Mouse (Mus musculus): ENCODE data around the gene P4htm. TPM values are rescaled to one million over a fixed set of nuclear protein-coding genes. Genes with fewer than 3 reads are reported as not detected.
A peak's percentile ranks its signal among the peaks of the same experiment; 100 is the strongest.

P4htm gene
- total RNA-seq, 2 experiments from 2014 or later = 12.7 to 15.1 TPM

DNA sequence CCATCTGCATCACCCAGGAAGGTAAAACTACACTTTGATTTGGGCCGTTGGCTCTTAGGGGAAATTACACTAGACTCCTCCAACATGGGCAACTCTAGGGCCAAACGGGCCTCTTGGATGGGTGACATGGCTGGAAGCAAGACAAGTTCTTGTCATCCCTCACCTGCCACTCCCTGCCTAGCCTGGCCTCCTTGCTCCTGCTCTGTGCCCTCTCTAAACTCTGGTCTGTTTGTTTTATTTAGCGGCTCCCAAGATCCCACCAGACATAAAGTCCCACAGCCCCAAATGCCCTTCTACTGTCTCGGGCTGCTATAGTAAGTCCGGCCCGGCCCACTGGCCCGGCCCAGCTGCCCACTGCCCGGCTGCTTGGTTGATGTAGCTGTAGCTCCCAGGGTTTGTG lies 33.8 kb downstream of the P4htm start:
- intact Hi-C loops (cut with DNase I) = no loop called here
- no peak for DNase-seq

DNA sequence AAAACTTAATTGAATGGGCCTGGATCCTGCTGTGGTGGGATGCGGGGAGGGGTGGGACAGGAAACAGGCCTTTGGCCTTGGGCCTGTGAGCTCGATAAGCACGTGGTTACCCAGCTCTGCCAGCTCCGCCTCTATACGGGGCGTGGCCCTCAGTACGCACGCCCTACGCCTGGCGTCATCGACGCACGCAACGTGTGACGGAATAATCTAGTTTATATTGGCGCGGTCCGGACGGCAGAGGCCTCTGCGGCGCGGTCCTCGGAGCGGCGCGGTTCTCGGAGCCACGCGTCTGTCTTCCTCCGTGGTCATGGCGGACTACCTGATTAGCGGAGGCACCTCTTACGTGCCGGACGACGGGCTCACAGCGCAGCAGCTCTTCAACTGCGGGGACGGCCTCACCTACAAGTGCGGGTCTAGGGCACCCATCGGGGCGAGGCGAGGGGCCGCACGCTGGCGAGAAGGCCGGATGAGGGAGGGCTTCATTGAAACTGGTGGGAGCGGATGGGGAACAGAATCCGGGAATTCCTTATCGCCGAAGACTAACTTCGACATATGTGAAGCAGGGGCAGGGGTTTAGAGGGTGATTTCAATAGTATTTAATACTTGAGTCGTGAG lies 37.1 kb downstream of the P4htm start, which contains the start of gene Impdh2:
Gene Impdh2, plus strand, starts transcription at position 60 of the 615 bp plus-strand sequence.
- intact Hi-C loops (cut with DNase I) = no loop called here
- peak; percentile 98 for DNase-seq

DNA sequence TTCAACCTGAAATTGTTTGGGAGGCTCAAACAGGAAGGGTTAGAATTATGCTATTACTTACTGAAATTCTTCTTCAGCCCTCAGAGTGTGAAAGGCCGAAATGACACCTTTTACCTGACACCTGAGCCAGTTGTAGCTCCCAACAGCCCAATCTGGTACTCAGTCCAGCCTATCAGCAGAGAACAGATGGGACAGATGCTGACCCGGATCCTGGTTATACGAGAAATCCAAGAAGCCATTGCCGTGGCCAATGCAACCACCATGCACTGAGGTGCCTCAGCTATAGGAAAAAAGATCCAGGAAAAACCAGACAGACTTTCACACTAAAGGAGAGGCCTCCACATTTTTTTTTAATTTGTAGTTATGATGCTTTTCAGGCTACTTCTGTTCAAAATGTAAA lies 38.3 kb downstream of the P4htm start:
- DNase-seq = no peak
- intact Hi-C loops (cut with DNase I) = loop anchor here (5.0 kb wide), 1 partner anchor 42 kb away; the partner anchor contains the start of gene Qrich1

DNA sequence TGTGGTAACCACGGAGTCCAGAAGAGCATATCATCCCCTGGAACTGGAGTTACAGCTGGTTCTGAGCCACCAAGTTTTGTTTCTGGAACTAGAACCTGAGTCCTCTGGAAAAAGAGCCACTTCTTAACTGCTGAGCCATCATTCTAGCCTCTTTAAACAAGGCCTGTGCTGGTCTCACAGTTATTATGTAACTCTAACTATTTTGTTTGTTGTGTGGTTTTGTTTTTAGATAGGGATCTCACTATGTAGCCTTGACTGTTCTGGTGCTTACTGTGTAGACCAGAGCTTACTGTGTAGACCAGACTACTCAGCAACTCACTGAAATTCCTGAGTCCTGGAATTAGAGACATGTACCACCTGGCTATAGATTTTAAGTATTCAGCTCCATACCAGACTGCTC lies 50.6 kb downstream of the P4htm start:
- DNase-seq = no peak
- intact Hi-C loops (cut with DNase I) = no loop called here

DNA sequence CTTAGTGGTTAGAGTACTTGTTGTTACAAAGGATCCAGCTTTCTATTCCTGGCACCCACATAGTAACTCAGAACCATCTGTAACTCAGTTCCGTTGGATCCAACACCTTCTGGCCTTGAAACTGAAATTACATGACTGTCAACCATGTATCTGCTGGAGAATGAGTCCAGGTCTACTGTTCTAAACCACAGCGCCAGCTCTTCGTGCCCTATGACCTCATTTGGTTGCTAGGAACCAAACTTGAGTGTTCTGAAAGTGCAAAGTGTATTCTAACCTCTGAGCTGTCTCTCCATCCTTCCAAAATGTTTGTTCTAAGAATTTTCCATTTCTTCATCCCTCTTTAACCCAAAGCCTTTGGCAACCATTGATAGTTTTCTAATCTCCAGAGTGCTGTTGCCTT lies 51.5 kb downstream of the P4htm start:
- no peak for DNase-seq
- intact Hi-C loops (cut with DNase I) = no loop called here

DNA sequence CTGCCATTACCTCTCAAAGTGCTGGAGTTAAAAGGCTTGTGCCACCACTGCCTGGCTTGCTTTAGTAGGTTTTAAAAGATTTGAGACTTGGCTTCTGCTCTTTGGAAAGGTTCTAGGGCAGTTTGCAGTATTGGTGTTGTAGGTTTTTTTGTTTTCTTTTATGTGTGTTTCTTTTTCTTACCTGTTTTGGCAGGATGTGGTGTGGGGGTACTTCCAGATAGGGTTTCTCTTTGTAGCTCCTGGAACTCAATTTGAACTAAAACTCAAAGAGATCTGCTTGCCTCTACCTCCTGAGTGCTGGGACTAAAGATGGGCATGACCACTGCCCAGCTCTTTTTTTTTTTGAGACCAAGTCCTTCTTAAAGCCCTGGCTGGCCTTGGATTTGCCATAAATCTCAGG lies 56.6 kb downstream of the P4htm start:
- intact Hi-C loops (cut with DNase I) = no loop called here
- DNase-seq = no peak

DNA sequence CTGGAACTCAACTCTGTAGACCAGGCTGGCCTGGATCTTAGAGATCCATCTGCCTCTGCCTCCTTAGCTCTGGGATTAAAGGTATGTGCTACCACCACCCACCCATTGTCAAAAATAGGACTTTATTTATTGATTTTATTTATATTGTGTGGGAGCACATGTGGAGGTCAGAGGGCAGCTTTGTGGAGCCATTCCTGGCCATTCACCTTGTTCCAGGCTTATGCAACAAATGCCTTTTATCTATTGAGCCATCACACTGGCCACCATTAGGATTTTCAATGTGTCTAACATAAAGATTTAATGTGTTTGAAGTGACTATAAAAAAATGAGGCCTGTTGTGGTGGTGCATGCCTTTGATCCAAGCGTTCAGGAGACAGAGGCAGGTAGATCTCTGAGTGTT lies 66.0 kb downstream of the P4htm start:
- intact Hi-C loops (cut with DNase I) = loop anchor here (10.0 kb wide), 1 partner anchor 737 kb away; no protein-coding TSS in a partner anchor
- DNase-seq = no peak

DNA sequence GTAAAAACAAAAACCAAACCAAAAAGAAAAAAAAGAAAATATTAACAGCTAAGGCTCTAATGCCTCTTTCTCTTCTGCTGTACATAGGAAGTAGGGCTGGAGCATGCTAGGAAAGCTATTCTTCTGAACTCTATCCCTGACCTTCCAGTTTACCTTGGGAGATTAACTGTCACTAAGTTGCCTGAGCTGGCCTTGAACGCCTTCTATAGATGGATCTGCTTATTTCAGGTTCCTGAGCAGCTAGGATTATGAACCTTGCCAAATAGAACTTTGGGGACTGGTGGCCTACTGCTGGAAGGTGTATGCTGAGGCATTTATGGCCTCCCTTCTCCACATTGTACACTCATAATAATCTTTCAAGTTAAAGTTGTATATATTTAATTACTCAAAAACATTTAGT lies 66.5 kb downstream of the P4htm start:
- DNase-seq = no peak
- intact Hi-C loops (cut with DNase I) = loop anchor here (10.0 kb wide), 1 partner anchor 736 kb away; no protein-coding TSS in a partner anchor

Small RNAs within 50 kb of the gene (microRNA-seq; reads per million reads assigned to microRNA genes)
- 0 reads per million in 2 experiments for gene Gm24083
- 0 reads per million in 2 experiments for gene Mir191
- gene Mir425 = 1,175 to 1,491 reads per million in 2 experiments

Other genes starting within 250 kb of the P4htm start
- gene Usp4, start 249.8 kb downstream of the P4htm start, total RNA-seq (2021) = 10 to 100 TPM; 94.3 to 95.7 TPM
- gene 1700102P08Rik, start 204.9 kb downstream of the P4htm start, total RNA-seq (2021) = under 1 TPM; 0.31 to 0.74 TPM
- not detected for gene Ccdc36, start 169.2 kb downstream of the P4htm start, total RNA-seq (2021)
- not detected for gene BC048562, start 161.2 kb downstream of the P4htm start, total RNA-seq (2021)
- 10 to 100 TPM; 27.7 to 31.3 TPM for gene Ccdc71, start 137.1 kb downstream of the P4htm start, total RNA-seq (2021)
- gene Klhdc8b, start 136.1 kb downstream of the P4htm start, total RNA-seq (2021) = 10 to 100 TPM; 29.2 to 33.4 TPM
- 100 to 1,000 TPM; 284 to 331 TPM for gene Lamb2, start 117.9 kb downstream of the P4htm start, total RNA-seq (2021)
- gene Usp19, start 107.1 kb downstream of the P4htm start, total RNA-seq (2021) = 100 to 1,000 TPM in 1 of 2 experiments, 10 to 100 TPM in 1; 98.4 to 103 TPM
- gene Qars, start 90.0 kb downstream of the P4htm start, total RNA-seq (2021) = 10 to 100 TPM; 84.4 to 86.3 TPM
- 10 to 100 TPM; 83.5 to 89.6 TPM for gene Qrich1, start 80.9 kb downstream of the P4htm start, total RNA-seq (2021)
- 10 to 100 TPM; 62.3 to 70.0 TPM for gene Impdh2, start 37.4 kb downstream of the P4htm start, total RNA-seq (2021)
- gene Ndufaf3, start 30.2 kb downstream of the P4htm start, total RNA-seq (2021) = 10 to 100 TPM; 54.5 to 58.6 TPM
- 10 to 100 TPM; 21.0 TPM for gene Dalrd3, start 27.8 kb downstream of the P4htm start, total RNA-seq (2021)
- 10 to 100 TPM; 30.2 to 36.4 TPM for gene Wdr6, start 18.9 kb downstream of the P4htm start, total RNA-seq (2021)
- 10 to 100 TPM; 55.2 to 56.4 TPM for gene Arih2, start 51.7 kb upstream of the P4htm start, total RNA-seq (2021)
- 100 to 1,000 TPM; 249 to 251 TPM for gene Slc25a20, start 64.4 kb upstream of the P4htm start, total RNA-seq (2021)
- gene Prkar2a, start 91.6 kb upstream of the P4htm start, total RNA-seq (2021) = 10 to 100 TPM; 73.4 to 79.1 TPM
- gene Ip6k2, start 186.1 kb upstream of the P4htm start, total RNA-seq (2021) = 10 to 100 TPM; 39.6 to 42.0 TPM
- gene Nckipsd, start 210.7 kb upstream of the P4htm start, total RNA-seq (2021) = 10 to 100 TPM in 1 of 2 experiments, 1 to 10 TPM in 1; 9.0 to 11.5 TPM
- gene Celsr3, start 228.7 kb upstream of the P4htm start, total RNA-seq (2021) = under 1 TPM; 0.22 to 0.24 TPM